14 mouse cellular contexts compared by ENCODE assay signal in the genomic region with DNA sequence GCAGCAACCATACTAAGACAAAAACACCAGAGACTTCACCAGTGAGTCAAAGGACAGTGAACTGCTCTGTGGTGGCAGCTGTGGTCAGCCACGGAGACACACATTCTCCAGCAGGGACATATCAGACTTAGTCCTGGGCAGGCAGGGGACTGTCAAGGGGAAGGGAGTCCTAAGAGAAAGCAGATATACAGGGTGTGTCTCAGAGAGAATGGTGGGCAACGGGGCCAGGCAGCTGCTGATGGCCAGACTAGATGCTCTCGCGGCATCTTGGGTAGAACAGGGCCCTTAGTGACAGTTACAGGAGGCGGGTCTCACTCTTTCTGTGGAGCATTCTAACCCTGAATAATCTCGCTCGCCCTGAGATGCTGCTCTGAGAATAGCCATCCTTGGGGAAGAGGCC.
"Had no signal": no experiment of that assay in that cellular context is flagged by ENCODE, and none has a peak within 500 bp of the region (broad histone marks: within the 10 kb centered on the region; RNA-seq: fewer than 3 reads in every experiment).

No protein-coding gene starts in this region.

- H3K4me2 ChIP-seq: intestine, embryonic 15.5 days; kidney, embryonic 15.5 days; midbrain, embryonic 11.5 days; neural tube, embryonic 13.5 days had no signal

- H3K9ac ChIP-seq: intestine, embryonic 15.5 days; kidney, embryonic 15.5 days; neural tube, embryonic 13.5 days had no signal

- H3K27me3 ChIP-seq: intestine, embryonic 15.5 days; kidney, embryonic 15.5 days; neural tube, embryonic 13.5 days had no signal

- H3K9me3 ChIP-seq: intestine, embryonic 15.5 days; kidney, embryonic 15.5 days; limb, embryonic 10.5 days; neural tube, embryonic 13.5 days had no signal

- H3K4me1 ChIP-seq: intestine, embryonic 15.5 days; kidney, embryonic 15.5 days; limb, embryonic 10.5 days; neural tube, embryonic 13.5 days had no signal

- DNase-seq: kidney, adult 2 months; kidney, postnatal 14 days; lung, adult 2 months; lung, postnatal 36 days; retina, postnatal 1 day; right cerebral cortex, postnatal 25 days; thymus, postnatal 36 days had no signal

- ATAC-seq: intestine, embryonic 15.5 days; lung, postnatal 0 days; midbrain, embryonic 16.5 days had no signal

- H3K27ac ChIP-seq: intestine, embryonic 15.5 days; kidney, embryonic 15.5 days; limb, embryonic 10.5 days; neural tube, embryonic 13.5 days had no signal

- H3K4me3 ChIP-seq: intestine, embryonic 15.5 days; kidney, embryonic 15.5 days; limb, embryonic 10.5 days; neural tube, embryonic 13.5 days had no signal

- H3K36me3 ChIP-seq: neural tube, embryonic 13.5 days had no signal
